Mouse (Mus musculus) E14TG2a.4 (cell line): ENCODE data around the gene Gdf15.

Source experiments
- H3K27me3 ChIP-seq: 2 replicates; pipeline ENCODE4 v1.6.1; 2014; ENCODE audit warnings: low read length, control low read depth; ENCODE audit not compliant: insufficient read depth
- H3K36me3 ChIP-seq: 2 replicates; pipeline ENCODE4 v1.6.1; 2014; ENCODE audit warnings: low read length, control low read depth; ENCODE audit not compliant: insufficient read depth
- H3K4me1 ChIP-seq: replicated peaks from 2 replicates; pipeline ENCODE4 v1.6.1; 2014; ENCODE audit warnings: low read depth, low read length, control low read depth
- H3K4me3 ChIP-seq: replicated peaks from 2 replicates; pipeline ENCODE4 v1.5.1; 2014; ENCODE audit warnings: mild to moderate bottlenecking, low read length
- H3K9me3 ChIP-seq: 2 replicates; pipeline ENCODE4 v1.6.1; 2014; ENCODE audit warnings: low read length, control low read depth
- POU5F1 ChIP-seq: IDR thresholded peaks from 2 replicates; pipeline ENCODE4 v1.6.1; 2014; ENCODE audit warnings: low read length, borderline replicate concordance

Gdf15 gene

GRCm38 (mm10) chr8:70583476-70584387, 48.5 kb downstream of the Gdf15 start:
- H3K4me3 ChIP-seq: no peak overlapping the region
- no peaks in the 10 kb centered on the region for H3K27me3 ChIP-seq
- peaks cover 96% of the 10 kb centered on the region for H3K36me3 ChIP-seq
- peaks cover 25% of the 10 kb centered on the region for H3K4me1 ChIP-seq
- no peaks in the 10 kb centered on the region for H3K9me3 ChIP-seq
- no peak for TF ChIP-seq POU5F1
